Mouse (Mus musculus) adipocyte (in vitro differentiated cells): ENCODE data around the gene Magt1.
"Not testable (repeated sequence)": the region's sequence is repeated elsewhere in the genome, so short reads cannot be mapped to it uniquely, and the experiment has no call there.

ENCODE experiments used
- DNase-seq: peaks from one replicate; pipeline ENCODE4 v3.0.0-alpha.2; 2016; ENCODE audit warnings: low spot score

Gene Magt1

DNA sequence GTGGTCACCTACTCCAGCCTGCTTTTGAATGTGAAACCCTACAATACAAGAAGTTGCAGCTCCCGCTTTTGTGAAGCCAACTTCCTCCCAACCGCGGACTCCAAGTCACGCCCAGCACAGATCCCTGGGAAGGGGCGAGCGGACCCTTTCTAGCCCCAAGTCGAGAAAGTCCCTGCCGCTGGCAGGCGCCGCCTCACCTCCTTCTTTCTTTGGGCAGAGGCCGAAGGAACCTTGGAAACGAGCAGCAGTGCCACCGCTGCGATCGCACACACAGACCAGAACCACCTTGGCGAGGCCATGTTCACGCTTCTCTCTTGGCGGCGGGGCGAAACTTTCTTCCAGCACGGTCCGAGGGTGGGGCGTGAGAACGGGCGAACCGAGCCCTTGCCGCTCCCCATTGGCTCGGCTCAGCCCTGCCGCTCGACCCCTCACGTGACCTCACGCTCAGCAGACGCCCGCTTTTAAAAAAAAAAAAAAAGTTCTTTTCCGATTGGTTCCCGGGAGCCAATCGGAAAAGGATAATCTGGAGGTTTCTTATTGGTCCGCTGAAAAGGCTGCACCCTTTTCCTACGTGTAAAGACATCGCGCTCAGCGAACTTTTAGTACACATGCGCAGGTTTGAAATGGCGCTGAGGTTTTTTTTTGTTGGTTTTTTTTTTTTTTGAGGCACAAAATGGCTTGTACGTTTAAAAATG, at the start of gene Magt1:
Gene Magt1 (minus strand): TSS at position 442 of the 695 bp plus-strand sequence.
- DNase-seq: peak; percentile 90

DNA sequence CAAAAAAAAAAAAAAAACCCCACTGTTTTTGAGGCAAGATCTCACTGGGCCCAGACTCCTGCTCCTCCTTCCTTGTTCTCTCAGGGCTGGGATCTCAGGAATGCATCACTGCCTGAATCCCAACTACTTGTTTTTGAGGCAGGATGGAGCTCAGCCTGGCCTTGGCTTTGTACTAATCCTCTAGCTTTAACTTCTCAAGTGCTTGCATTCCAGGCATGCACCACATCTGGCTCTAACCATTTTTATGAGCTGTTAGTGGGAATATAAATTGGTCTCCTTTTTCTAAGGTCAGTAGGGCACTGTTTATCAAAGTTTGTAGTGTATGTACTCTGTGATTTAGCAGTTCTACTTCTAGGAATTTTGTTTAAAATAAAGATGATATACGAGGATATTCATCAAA, 36.5 kb upstream of the Magt1 start:
- DNase-seq: no peak

DNA sequence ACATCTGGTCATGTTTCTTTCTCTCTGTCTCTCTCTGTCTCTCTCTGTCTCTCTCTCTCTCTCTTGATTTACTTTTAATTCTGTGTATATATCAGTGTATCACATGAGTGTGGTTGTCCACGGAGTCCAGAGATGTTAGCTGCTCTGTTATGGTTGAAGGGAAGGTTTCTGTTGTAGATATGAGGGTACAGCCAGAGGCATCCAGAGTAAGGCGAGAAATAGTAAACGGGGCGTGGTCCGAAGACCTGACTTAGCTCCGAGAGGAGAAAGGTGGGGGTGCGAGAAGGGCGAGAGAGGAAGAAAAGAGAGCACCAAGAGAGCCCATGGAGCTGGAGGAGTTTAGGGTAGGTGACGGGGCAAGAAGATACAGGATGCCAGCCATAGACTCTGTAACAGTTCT, 34.2 kb upstream of the Magt1 start:
- DNase-seq: no peak

DNA sequence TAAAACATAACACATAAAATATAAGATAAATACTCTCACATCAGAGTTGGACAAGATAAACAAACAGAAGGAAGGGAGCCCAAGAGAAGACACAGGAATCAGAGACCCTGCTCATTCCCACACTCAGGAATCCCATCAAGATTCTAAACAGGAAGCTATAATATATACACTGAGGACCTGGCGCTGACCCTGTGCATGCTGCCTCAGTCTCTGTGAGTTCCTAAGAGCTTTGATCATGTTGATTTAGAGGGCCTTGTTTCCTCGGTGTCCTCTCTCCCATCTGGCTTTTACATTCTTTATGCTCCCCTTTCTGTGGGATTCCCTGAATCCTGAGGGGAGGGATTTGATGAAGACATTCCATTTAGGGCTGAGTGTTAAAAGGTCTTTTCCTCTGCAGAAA, 33.7 kb upstream of the Magt1 start:
- DNase-seq: no peak

DNA sequence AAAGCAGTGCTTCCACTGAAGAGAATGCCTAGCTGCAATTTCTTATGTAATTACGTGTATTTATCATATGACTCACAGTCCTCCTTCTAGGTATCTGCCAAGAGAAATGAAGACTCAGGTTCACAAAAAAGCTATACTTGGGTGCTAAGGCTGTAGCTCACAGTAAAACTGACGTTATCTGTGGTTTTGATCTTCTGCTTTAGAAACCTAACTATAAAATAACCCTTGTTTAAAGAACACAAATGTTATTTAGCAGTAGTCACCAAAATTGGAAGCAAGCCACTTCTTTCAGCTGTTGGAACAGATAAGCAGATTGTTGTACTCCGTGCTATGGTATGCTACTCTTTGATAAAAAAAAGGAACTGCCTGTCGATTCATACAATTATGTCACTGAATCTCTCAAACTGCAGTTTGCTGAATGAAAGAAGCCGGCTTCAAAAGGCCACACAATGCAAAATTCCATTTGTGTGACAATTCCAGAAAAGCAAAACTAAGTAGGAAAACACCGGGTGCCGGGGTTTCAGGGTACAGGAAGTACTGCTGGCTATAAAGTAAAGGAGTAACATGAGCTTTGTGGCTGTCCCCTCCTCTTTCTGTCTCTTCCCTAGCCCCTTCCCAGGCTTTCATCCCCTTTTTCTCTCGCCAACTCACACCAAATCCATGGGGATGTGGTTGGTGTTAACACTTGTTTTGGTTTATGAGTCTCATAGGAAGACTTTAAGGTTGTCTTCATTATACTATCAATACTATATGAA, 32.3 kb upstream of the Magt1 start:
- peak; percentile 41 for DNase-seq

DNA sequence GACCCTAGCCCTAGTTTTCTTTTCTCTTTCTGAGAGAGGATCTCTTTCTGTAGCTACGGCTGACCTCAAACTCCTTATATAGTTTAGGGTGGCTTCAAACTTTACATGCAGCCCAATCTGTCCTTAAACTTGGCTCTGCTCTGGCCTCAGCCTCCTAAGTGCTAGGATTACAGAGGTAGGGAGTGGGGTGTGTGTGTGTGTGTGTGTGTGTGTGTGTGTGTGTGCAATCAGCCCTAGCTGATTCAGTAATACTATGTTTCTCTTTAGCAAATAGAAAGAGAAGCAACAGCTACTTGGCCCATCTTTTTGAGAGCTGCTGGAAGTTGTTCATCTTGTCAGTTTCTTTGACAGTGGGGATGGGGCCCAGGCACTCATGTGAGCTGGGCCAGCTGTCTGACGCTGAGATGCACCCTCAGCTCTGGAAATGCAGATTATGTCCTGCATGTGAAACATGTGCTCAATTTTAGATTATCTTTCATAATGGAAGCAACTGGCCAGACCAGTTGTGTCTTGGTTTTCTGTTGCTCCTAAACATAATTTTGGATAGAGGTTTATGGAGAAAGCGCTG, 25.6 kb upstream of the Magt1 start:
- DNase-seq: no peak

DNA sequence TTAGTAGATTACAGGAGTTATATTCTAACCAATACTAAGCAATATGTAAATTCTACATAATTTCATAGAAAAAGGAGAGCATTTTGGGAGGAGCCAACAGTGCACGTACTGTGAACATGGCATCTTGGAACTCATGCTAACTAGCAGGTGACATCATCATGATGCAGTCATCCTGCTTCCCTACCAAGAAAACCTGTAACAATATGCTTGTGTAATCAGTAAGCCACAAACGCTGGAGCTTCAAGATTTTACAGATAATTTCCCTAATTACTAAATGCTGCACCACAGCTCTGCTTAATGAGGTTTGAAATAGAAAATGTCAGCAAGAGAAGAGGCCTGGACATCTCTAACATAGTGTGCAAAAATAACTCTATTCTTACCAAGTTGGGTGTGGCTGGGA, 24.0 kb upstream of the Magt1 start:
- no peak for DNase-seq

DNA sequence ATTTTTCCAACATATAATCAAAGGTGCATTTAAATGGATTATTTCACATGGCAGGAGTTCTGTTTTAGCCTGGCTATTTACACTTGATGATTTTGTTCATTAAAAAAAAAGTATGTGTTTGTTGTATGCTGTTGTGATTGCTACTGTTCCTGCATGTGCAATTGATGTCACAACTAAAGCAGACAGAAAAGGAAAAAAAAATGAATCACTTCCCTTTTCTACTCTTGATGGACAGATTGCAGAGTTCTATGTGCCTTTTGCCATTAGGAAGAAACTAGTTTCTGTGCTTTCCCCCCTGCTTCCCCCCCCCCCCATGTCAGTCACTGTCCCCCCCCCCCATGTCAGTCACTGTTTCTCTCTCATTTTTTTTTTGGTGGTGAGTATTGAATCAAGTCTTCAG, 19.4 kb upstream of the Magt1 start:
- no peak for DNase-seq

DNA sequence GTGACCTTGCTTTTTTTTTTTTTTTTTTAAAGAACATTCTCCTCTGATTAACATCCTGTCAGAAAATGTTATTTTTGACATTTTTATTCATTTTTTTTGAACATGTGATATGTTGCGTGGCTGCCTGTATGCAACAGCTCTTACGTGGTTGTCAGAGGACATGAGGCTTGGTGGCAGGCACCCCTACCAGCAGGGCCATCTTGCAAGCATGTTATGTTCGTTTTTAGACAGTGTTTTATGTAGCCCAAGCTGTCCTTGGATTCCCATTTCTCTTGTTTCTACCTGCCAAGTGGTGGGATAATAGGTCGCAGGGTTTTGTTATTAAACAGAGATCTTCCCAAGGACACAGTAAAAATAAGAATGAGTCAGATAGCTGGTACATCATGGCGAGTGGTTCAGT, 18.5 kb upstream of the Magt1 start:
- DNase-seq: no peak

DNA sequence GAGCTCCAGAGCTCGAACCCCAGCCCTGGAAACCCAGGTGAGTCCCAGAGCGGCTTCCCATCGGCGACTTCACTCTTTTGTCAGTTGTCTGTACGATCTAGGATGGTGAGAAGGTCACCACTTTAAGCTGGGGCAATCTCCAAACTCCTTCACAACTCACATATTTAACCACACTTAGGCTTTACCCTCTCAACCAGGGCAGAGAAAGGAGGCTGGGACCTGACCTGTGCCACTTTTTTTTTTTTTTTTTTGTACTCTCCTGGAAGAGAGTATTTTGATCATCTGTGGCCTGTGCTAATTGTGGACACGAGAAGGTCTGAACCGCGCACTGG, 15.6 kb upstream of the Magt1 start:
- DNase-seq: no peak

DNA sequence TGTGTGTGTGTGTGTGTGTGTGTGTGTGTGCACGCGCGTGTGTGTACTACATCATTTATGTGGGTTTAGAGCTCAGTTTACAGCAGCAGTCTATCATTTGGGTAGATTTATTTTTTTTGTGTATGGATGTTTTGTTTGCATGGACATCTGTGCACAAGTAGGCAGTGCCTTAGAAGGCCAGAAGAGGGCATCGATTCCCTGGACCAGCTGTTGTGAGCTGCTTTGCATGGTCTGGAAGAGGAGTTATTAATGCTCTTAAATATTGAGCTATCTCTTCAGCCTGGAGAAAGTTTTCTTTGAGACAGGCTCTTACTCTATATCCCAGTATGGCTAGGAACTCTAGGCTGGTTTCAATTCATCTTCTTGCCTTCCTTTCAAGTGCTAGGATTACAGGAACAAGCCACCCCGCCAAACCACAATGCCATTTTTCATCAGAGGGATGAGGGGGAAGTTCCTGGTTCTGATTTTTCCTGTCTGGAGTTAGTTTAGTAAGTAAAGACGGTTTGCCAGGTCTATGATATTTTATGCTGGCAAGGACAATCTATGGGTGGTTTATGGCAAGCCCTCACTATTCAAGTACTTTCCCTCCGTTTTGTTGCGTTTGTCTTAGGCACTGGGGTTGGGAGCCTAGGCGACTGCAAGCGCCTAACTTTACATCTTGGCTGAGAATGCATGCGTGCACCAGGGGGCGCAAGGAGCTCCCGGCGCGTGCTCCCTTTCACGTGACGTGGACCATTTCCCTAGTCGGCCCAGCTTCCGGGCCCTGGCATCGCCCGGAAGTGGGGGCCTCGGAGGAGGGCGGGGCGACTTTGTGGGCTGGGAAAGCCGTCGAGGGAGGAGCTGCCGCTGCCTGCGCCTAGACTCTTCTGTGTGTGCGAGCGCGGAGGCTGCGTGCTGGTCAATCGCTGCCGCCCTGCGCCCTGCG, 15.0 kb upstream of the Magt1 start, which contains the start of gene Atp7a:
Gene Atp7a (plus strand): TSS at position 859 of the 925 bp plus-strand sequence.
- peak; percentile 95 for DNase-seq

DNA sequence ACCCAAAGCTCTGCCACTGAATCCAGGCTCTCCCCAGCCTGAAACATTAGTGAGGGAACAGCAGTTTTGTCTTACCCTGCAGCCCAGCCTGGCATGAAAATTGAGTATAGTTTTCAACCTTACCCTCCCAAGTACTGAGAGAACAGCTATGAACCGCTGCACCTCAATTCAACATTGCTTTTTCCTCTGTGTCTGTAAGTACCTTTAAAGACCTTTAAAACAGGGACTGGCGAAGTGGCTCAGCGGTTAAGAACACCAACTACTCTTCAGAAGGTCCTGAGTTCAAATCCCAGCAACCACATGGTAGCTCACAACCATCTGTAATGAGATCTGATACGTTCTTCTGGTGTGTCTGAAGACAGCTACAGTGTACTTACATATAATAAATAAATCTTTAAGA, 5.8 kb upstream of the Magt1 start:
- DNase-seq: no peak

DNA sequence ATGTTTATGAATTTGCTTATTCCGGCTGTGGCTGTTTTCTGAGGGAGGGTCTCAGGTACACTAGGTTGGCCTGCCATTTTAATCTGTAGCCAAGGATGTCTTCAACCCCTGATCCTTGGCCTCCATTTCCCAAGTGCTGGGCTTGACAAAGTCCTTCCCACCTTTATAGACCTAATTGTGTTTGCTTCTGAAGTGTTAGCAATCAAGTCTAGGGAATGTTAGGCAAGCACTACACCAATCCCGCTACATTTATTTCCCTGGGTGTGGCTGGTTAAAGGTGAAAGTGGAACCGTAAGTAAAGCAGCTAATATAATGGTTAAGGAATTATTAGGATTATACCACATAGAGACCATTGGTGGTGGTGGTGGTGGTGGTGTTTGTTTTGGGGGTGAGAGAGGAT, 5.4 kb upstream of the Magt1 start:
- DNase-seq: no peak

DNA sequence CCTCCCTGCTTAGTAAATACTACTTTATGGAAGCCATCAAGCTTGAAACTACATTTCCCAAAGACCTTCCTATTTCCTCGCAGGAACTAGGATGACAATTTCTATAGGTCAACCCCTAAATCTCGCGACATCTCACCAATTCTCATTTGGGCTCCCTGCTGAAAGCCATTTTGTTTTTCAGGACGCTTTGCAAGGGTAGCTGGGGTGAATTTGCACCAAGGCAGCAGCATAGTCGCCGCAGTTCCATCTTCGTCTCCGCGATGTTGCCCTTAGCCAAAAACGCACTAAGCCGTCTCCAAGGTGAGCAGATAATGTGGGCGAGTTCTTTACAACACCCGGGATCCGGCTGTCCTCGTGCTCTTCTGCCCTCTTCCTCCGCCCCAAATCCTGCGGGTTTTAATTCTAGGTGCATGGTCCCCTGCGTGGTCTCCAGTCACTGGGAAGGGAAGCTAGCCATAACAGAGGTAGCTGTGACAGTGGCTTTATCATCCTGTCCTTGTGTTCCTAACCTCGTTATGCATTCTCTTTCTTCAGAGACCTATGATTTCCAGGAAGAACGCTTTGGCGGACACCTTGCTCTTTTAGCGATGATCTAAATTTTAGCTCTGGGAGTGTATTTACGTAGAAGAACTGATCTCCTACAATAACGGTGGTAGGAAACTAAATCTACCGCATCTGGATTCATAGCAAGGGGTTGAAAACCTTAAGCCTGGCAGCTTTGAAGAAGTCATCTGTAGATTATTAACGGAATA, 4.0 kb upstream of the Magt1 start, which contains the start of gene Cox7b:
Gene Cox7b (plus strand): TSS at position 130 of the 752 bp plus-strand sequence.
- peak; percentile 90 for DNase-seq

DNA sequence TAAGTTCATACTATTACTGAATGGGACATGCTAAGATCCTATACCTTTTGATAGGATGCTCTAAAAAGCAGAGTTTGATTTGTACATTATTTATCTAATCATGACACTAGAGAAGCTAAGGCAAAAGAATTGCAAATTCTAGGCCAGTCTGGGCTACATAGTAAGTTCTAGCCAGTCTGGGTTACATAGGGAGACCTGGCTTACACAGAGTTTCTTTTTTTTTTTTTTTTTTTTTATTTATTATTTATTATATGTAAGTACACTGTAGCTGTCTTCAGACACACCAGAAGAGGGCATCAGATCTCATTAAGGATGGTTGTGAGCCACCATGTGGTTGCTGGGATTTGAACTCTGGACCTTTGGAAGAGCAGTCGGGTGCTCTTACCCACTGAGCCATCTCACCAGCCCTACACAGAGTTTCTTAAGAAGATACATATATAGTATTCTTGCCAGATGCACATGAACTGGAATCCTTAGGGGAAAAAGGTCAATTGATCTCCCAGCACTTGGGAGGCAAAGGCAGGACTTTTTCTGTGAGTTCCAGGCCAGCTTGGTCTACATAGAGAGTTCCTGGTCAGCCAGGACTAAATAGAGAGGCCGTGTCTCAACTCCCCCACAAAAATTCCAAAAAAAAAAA, 3.2 kb upstream of the Magt1 start:
- DNase-seq: not testable (repeated sequence)

DNA sequence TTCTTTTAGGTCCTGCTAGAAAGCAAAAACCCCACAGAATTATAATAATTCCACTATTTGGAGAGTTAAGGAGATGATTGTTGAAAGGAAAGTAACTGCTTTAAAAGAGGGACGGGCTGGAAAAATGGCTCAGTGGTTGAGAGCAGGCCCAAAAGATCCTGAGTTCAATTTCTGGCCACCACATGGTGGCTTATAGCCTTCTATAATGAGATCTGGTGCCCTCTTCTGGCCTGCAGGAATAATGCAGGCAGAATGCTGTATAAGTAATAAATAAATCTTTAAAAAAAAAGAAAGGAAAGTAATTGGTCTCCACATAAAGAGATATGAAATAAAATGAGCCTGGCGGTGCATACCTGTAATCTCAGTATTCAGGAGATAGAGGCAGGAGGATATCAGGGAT, 1.5 kb upstream of the Magt1 start:
- DNase-seq: peak; percentile 77

DNA sequence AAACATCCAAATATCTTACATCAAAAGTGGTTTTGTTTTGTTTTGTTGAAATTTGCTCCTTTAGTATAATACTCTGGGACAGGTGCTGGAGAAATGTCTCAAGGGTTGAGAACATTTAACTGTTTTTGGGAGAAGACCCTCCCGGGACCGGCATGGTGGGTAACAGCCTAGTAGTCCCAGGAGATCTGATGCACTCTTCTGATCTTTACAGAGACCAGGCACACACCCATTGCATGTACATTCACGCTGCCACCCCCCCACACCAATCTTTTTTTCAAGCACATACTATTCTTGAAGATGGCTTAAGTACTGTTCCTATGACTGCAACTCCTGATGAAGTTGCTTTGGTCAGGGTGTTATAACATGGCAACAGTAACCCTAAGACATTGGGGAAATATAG, 853 bp upstream of the Magt1 start:
- DNase-seq: no peak

DNA sequence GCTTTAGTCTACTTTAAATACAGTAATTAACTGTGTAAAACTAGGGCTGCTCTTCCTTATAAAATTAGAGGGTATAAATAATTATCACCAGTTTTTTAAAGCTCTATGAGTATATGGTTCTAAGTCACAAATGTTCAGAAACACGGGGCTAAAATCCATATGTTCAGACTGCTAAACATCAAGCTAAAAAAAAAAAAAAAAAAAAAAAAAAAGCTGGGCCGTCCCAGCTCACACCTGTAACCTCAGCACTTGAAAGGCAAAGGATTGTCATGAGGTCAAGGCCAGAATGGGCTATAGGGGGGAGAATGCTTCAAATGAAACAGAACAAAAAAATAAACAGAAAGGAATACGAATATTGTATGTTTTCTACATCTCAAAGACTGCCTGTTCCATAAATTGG, 944 bp downstream of the Magt1 start:
- DNase-seq: no peak

DNA sequence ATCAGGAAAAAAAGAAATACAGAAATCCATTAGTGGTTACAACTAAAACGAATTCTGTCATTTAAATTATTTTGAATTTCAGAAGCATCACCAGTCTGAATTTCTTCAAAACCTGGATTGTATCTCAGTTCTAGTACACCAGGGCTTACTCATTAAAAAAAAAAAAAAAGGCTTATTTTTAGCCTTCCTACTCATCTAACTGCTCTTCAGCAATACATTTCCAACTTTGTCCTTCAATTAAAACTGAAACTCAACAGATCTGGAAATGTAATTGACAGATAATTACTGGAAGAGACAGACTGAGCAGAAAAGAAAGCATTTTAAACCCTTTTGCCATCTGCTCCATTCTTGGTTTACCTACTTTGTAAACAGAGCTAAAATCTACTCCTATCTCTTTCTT, 10.1 kb downstream of the Magt1 start:
- DNase-seq: no peak

DNA sequence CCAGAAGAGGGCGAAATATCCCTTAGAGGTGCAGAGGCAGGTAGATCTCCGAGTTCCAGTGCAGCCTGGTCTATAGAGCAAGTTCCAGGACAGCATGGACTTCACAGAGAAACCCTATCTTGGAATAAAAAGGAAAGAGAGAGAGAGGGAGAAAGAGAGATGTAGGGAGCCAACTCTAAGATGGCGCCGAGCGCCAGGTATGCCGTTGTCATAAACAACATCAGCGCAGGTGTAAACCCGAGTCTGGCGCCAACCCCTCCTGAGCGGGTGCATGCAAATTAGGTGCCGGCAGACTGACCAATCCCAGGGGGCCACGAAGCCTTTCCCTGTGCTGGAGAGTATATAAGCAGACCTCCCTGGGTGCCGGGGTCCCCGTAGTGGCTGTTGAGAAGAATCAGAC, 54.6 kb downstream of the Magt1 start:
- not testable (repeated sequence) for DNase-seq

DNA sequence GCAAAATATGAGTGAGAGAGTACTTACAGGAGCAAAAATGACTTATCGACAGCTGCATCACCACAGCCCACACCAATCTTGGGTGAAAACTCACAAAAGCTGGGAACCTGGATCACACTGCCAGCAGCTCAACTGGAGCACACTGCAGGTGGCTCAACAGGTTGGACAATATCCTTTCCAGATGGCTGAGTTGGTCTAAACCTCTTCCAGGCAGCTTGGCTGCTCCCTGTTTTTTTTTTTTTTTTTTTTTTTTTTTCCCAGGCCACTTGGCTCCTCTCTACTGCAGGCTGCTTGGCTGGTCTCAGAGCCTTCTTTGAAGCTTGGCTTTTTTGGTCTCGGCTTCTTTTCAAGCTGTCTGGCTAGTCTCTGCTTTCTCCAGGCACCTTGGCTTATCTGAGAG, 57.7 kb downstream of the Magt1 start:
- no peak for DNase-seq
